Mouse (Mus musculus): ENCODE results near the gene Zfp541. TPM values are rescaled to one million over a fixed set of nuclear protein-coding genes. Genes with fewer than 3 reads are reported as not detected.

The Zfp541 gene
- polyA plus RNA-seq, 2 experiments, result 0.02 TPM; not detected in 1

DNA sequence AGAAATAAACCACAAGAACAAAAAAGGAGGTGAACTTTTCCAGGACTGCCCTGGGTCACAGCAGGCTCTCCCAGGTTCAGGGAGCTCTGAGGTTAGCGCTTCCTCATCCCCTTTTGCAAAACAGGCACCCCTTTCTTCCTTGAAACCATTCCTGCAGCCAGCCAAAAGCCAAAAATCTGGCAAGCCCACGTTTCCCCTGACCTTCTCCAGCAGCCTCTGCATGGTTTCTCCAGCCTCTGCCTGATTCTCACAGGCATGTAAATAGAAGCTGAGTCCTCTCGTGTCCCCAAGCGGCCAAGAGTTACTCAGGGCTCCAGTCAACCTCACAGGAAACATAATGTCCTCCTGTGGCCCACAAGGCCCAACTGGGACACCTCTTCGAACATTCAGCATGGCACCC lies 46.2 kb upstream of the Zfp541 start:
- Histone ChIP-seq H3K4me2 (ENCODE audit: low read depth) (no peak overlapping the region), H3K9me3 (ENCODE audit: control insufficient read depth, low read length) (no peaks in the 10 kb centered on the region), H3K27ac (no peak overlapping the region), H3K4me1 (replicated peaks; ENCODE audit: control insufficient read depth in 2 of 2, insufficient read depth in 2 of 2, low read length in 1 of 2) (peaks cover 0 to 14% of the 10 kb centered on the region in 2 experiments; a peak in 3 of 4 replicates), H3K9ac (replicated peaks) (no peak overlapping the region), H3K27me3 (ENCODE audit: control insufficient read depth, insufficient read depth, low read length) (no peaks in the 10 kb centered on the region), H3K4me3 (ENCODE audit: insufficient read depth in 1 of 2, low read depth in 2 of 2, low read length in 2 of 2) (no peak overlapping the region), H3K36me3 (replicated peaks; ENCODE audit: control insufficient read depth, insufficient read depth, low read depth) (no peaks in the 10 kb centered on the region)
- DNase-seq (ENCODE audit: low read depth in 3 of 3, low spot score in 3 of 3) (no peak), ATAC-seq (ENCODE audit: insufficient read depth) (no peak)
- TF ChIP-seq CTCF (IDR thresholded peaks at IDR 0.05; ENCODE audit: low read depth) (no peak), EP300 (IDR thresholded peaks at IDR 0.05; ENCODE audit: low read depth) (no peak)
- WGBS (ENCODE audit: insufficient replicate concordance), result 71% methylated on average over 5 of the region's 5 CpGs

DNA sequence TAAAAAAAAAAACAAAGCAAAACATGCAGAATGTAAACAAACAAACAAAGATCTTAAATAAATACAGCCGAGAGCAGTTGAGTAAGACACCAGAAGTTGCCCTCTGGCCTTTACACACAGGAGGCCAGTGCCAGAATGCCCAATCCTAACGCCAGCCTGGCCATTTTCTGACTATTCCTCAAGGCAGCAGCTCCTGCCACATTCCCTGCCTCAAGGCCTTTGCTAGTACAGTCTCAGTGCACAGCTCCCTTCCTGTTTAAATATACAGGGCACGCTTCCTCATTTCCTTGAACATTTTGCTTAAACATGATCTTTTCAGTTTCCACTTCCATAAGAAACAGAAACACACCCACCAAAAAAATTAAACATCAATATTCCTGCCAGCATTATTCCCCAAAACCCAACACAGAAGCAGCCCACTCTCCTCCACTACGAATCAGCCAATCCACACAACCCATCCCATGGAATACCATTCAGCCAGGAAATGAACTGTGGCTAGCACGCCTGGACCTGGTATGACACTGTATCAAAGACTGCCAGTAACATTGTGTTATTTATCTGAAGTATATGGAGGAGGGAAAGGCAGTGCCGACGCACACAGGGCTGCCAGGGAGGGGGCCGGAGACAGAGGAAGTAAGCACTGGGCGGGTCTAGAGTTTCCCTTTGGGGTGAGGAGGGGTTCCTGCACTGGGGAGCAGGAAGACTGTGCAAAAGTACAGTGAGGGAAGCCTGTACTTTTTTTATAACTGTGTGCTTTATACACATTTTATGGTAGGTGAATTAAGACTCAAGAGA lies 43.4 kb upstream of the Zfp541 start:
- Histone ChIP-seq H3K27ac (no peak overlapping the region), H3K27me3 (ENCODE audit: control insufficient read depth, insufficient read depth, low read length) (no peaks in the 10 kb centered on the region), H3K9me3 (ENCODE audit: control insufficient read depth, low read length) (no peaks in the 10 kb centered on the region), H3K4me1 (replicated peaks; ENCODE audit: control insufficient read depth in 2 of 2, insufficient read depth in 2 of 2, low read length in 1 of 2) (peaks cover 0 to 6% of the 10 kb centered on the region in 2 experiments; a peak in 3 of 4 replicates), H3K4me2 (ENCODE audit: low read depth) (no peak overlapping the region; the same call in 1 of the 2 replicates), H3K4me3 (ENCODE audit: insufficient read depth in 1 of 2, low read depth in 2 of 2, low read length in 2 of 2) (no peak overlapping the region), H3K36me3 (replicated peaks; ENCODE audit: control insufficient read depth, insufficient read depth, low read depth) (no peaks in the 10 kb centered on the region), H3K9ac (replicated peaks) (no peak overlapping the region)
- WGBS (ENCODE audit: insufficient replicate concordance), result 30% methylated on average over 9 of the region's 9 CpGs
- DNase-seq (ENCODE audit: low read depth in 3 of 3, low spot score in 3 of 3) (peak in 1 of 3 experiments; percentile 17), ATAC-seq (ENCODE audit: insufficient read depth) (peak; percentile 49)
- TF ChIP-seq CTCF (IDR thresholded peaks at IDR 0.05; ENCODE audit: low read depth), result no peak
- TF ChIP-seq EP300 (IDR thresholded peaks at IDR 0.05; ENCODE audit: low read depth), result no peak

DNA sequence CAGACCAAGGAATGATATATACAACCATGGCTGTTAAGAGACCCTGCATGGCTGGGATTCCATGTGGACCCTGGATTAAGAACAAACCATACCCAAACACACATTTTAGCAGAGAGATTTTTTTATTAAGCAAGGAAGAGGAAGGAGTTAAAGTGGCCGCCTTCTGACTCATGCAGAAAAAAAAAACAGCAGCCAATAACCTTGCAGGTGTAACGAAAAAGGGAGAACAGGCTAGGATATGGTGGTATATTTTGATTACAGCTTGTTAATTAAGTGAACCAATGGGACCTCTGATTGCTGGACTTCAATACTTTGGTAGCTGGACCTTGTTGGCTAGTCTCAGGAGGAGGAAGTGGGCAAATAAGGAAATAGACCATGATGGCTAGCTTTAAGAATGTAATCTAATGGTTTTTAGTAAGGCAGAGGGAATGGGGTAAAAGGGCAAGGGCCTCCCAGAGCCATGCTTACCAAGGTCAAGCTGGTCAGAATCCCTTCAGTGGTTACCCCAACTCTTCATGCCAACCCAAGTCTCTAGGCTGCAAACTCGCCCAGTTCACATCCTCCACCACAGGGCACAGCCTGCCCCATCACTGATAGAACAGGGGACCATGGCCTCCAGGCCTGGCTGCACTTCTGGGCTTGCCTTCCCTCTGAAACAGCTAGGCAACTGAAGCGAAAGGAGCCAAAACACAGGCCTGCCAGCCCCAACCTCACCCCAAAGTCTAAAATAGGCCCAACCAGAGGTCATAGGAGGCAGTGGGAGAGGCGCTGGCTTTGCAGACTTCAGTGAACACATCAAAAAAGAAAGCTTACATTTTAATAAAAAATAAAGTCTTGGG lies 42.1 kb upstream of the Zfp541 start:
- H3K27ac ChIP-seq, result no peak overlapping the region
- H3K4me1 ChIP-seq (replicated peaks; ENCODE audit: control insufficient read depth in 2 of 2, insufficient read depth in 2 of 2, low read length in 1 of 2), result peaks cover 0 to 8% of the 10 kb centered on the region in 2 experiments; a peak in 3 of 4 replicates
- TF ChIP-seq CTCF (IDR thresholded peaks at IDR 0.05; ENCODE audit: low read depth) (no peak), EP300 (IDR thresholded peaks at IDR 0.05; ENCODE audit: low read depth) (no peak)
- H3K4me2 ChIP-seq (ENCODE audit: low read depth), result no peak overlapping the region
- H3K9me3 ChIP-seq (ENCODE audit: control insufficient read depth, low read length), result no peaks in the 10 kb centered on the region
- no peak overlapping the region for H3K4me3 ChIP-seq (ENCODE audit: insufficient read depth in 1 of 2, low read depth in 2 of 2, low read length in 2 of 2)
- ATAC-seq (ENCODE audit: insufficient read depth) (no peak), DNase-seq (ENCODE audit: low read depth in 3 of 3, low spot score in 3 of 3) (no peak)
- H3K9ac ChIP-seq (replicated peaks), result no peak overlapping the region
- 61% methylated on average over 5 of the region's 5 CpGs for WGBS (ENCODE audit: insufficient replicate concordance)
- H3K27me3 ChIP-seq (ENCODE audit: control insufficient read depth, insufficient read depth, low read length), result no peaks in the 10 kb centered on the region
- H3K36me3 ChIP-seq (replicated peaks; ENCODE audit: control insufficient read depth, insufficient read depth, low read depth), result no peaks in the 10 kb centered on the region

GRCm38 (mm10) chr7:16024603-16025222 lies 36.9 kb upstream of the Zfp541 start:
- Histone ChIP-seq H3K4me3 (ENCODE audit: insufficient read depth in 1 of 2, low read depth in 2 of 2, low read length in 2 of 2) (no peak overlapping the region), H3K4me1 (replicated peaks; ENCODE audit: control insufficient read depth in 2 of 2, insufficient read depth in 2 of 2, low read length in 1 of 2) (peaks cover 0 to 6% of the 10 kb centered on the region in 2 experiments; a peak in 1 of 4 replicates), H3K36me3 (replicated peaks; ENCODE audit: control insufficient read depth, insufficient read depth, low read depth) (no peaks in the 10 kb centered on the region), H3K27ac (no peak overlapping the region), H3K4me2 (ENCODE audit: low read depth) (no peak overlapping the region), H3K9me3 (ENCODE audit: control insufficient read depth, low read length) (no peaks in the 10 kb centered on the region), H3K9ac (replicated peaks) (no peak overlapping the region), H3K27me3 (ENCODE audit: control insufficient read depth, insufficient read depth, low read length) (no peaks in the 10 kb centered on the region)
- DNase-seq (ENCODE audit: low read depth in 3 of 3, low spot score in 3 of 3) (no peak), ATAC-seq (ENCODE audit: insufficient read depth) (no peak)
- TF ChIP-seq CTCF (IDR thresholded peaks at IDR 0.05; ENCODE audit: low read depth) (no peak), EP300 (IDR thresholded peaks at IDR 0.05; ENCODE audit: low read depth) (no peak)
- WGBS (ENCODE audit: insufficient replicate concordance), result 62% methylated on average over 8 of the region's 8 CpGs
